Mouse (Mus musculus): ENCODE data around the gene Myl7. TPM values are rescaled to one million over a fixed set of nuclear protein-coding genes. Genes with fewer than 3 reads are reported as not detected.

Myl7 gene
- not detected in 2 replicates for polyA plus RNA-seq (2012; ENCODE audit: low replicate concordance)

DNA sequence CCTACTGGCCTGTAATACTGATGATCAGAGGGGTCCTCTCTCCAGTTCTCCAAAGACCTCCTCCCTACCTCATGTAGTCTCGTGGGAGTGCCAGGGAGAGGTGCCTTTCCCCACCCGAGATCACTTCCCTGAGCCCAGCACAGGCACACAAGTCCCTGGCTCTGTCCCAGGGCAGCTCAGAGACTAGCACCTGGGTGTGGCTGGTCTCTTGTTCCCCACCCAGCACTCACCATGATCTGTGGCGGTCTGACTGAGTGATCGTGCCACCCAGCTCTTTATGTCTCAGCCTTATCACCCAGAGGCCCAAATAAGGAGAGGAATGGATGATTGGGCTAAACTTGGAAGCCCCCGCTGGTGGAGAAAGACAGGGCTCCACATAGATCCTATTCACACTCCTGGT, at the start of gene Myl7:
Gene Myl7 (minus strand): TSS at position 252 of the 400 bp plus-strand sequence.

DNA sequence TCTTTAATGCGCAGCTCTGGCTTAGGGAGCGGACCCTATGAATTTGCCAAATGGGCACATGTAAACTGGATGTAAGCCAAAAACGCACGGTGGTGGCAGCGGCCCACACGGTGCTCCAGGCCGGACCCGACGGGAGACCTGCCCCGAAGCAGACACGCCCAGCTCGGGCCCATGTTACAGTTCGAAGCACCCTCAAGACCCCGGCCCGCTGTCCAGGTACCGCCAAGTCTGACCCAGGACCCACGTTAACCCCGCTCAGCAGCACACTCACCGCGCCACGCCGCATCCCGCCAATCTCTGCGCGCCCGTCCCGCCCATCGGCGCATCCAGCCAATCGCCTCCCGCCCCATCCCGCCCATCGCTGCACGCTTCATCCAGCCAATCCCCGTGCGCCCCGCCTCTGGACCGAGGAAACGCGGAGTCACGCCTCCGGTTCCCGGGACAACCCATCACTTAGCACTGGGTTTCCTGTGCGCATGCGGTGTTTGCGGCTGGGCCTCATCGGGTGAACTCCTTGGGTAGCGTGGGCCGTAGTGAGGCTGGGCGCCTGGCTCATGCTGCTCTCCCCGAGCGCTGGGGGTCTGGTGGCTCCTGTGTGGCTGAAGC, 20.6 kb downstream of the Myl7 start, which contains the start of gene Pold2:
Gene Pold2 (minus strand): TSS at position 372 of the 606 bp plus-strand sequence.

DNA sequence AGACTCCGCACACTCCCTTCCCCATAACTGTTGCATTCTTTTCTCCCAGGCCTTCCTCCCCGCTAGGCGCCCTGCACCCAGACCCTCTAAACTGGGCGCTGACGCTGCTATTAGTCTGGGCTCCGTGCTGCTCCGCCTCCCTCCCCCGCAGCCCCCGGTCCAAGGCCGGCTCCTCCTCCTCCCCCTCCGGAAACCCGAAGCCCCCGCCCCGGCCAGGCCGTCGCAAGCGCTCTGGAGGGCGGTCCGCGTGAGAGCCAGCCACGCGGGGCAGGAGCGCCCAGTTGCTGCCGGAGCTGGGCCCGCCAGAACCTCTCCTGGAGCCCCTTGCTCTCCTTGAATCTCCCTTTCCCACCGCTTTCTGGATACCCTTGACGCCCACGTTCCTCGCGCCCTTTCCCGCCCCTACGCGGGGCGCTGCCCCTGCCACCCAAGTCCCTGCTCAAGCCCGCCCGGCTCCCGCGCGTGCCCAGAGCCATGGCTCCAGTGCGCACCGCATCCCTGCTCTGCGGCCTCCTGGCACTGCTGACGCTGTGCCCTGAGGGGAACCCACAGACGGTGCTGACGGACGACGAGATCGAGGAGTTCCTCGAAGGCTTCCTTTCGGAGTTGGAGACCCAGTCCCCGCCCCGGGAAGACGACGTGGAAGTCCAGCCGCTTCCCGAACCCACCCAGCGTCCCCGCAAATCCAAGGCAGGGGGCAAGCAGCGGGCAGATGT, 36.7 kb downstream of the Myl7 start, which contains the start of gene Aebp1:
Gene Aebp1 (plus strand): TSS at position 270 of the 716 bp plus-strand sequence.

Other genes starting within 250 kb of the Myl7 start
- 89.1 and 159 TPM in 2 replicates for gene Mrps24, start 183.1 kb downstream of the Myl7 start, polyA plus RNA-seq (2012; ENCODE audit: low replicate concordance)
- gene Urgcp, start 136.4 kb downstream of the Myl7 start, polyA plus RNA-seq (2012; ENCODE audit: low replicate concordance): 9.2 and 10.9 TPM in 2 replicates
- gene Dbnl, start 110.3 kb downstream of the Myl7 start, polyA plus RNA-seq (2012; ENCODE audit: low replicate concordance): 195 and 215 TPM in 2 replicates
- 0.44 TPM in 1 of 2 replicates, not detected in the other for gene Pgam2, start 95.0 kb downstream of the Myl7 start, polyA plus RNA-seq (2012; ENCODE audit: low replicate concordance)
- gene Polm, start 60.8 kb downstream of the Myl7 start, polyA plus RNA-seq (2012; ENCODE audit: low replicate concordance): 50.1 and 80.9 TPM in 2 replicates
- gene Aebp1, start 36.8 kb downstream of the Myl7 start, polyA plus RNA-seq (2012; ENCODE audit: low replicate concordance): 0.48 and 0.84 TPM in 2 replicates
- 215 and 262 TPM in 2 replicates for gene Pold2, start 20.5 kb downstream of the Myl7 start, polyA plus RNA-seq (2012; ENCODE audit: low replicate concordance)
- not detected in 2 replicates for gene Gck, start 51.3 kb upstream of the Myl7 start, polyA plus RNA-seq (2012; ENCODE audit: low replicate concordance)
- 9.0 and 10.0 TPM in 2 replicates for gene Ykt6, start 56.9 kb upstream of the Myl7 start, polyA plus RNA-seq (2012; ENCODE audit: low replicate concordance)
- 0.30 and 0.88 TPM in 2 replicates for gene Camk2b, start 167.6 kb upstream of the Myl7 start, polyA plus RNA-seq (2012; ENCODE audit: low replicate concordance)